Mouse (Mus musculus) forebrain, postnatal 0 days (tissue): ENCODE results near the gene Thsd4. TPM values are rescaled to one million over a fixed set of nuclear protein-coding genes. Genes with fewer than 3 reads are reported as not detected.

Source experiments
- ATAC-seq: fragments of 200-750 bp; cut with Nextera tagmentation; 2 replicates; pipeline ENCODE4 v1.8.0; 2017; ENCODE audit warnings: mild to moderate bottlenecking, moderate library complexity
- DNase-seq: peaks from one replicate; pipeline ENCODE4 v3.0.0-alpha.2; 2015
- H3K27ac ChIP-seq: fragments of 300-500 bp; sonication (generic); 2 replicates; pipeline ENCODE4 v1.5.1; 2014; ENCODE audit warnings: low read depth, mild to moderate bottlenecking, antibody characterized with exemption, low read length, moderate library complexity, mixed read lengths
- H3K27me3 ChIP-seq: fragments of 300-500 bp; sonication (generic); 2 replicates; pipeline ENCODE4 v1.6.1; 2014; ENCODE audit warnings: mild to moderate bottlenecking, low read length, mixed read lengths; ENCODE audit not compliant: insufficient read depth
- H3K36me3 ChIP-seq: fragments of 300-500 bp; sonication (generic); 2 replicates; pipeline ENCODE4 v1.6.1; 2014; ENCODE audit warnings: mild to moderate bottlenecking, moderate library complexity; ENCODE audit not compliant: insufficient read depth
- H3K4me1 ChIP-seq: fragments of 300-500 bp; sonication (generic); 2 replicates; pipeline ENCODE4 v1.6.1; 2014; ENCODE audit warnings: antibody characterized with exemption; ENCODE audit not compliant: insufficient read depth
- H3K4me2 ChIP-seq: fragments of 300-500 bp; sonication (generic); 2 replicates; pipeline ENCODE4 v1.6.1; 2014; ENCODE audit warnings: low read depth, mild to moderate bottlenecking, moderate library complexity
- H3K4me3 ChIP-seq: fragments of 300-500 bp; sonication (generic); 2 replicates; pipeline ENCODE4 v1.5.1; 2014; ENCODE audit warnings: low read depth, low read length, mixed read lengths
- H3K9ac ChIP-seq: fragments of 300-500 bp; sonication (generic); 2 replicates; pipeline ENCODE4 v1.6.1; 2014; ENCODE audit warnings: mild to moderate bottlenecking
- H3K9me3 ChIP-seq: fragments of 300-500 bp; sonication (generic); 2 replicates; pipeline ENCODE4 v1.6.1; 2016; ENCODE audit warnings: low read length
- CTCF ChIP-seq: sonication (generic); IDR thresholded peaks from 2 replicates; pipeline ENCODE4 v1.5.1; 2016; ENCODE audit warnings: antibody characterized with exemption, control low read depth, low read depth
- WGBS: fragments of 180-500 bp; shearing (Covaris S2); extraction: QIAGEN DNeasy Blood & Tissue Kit; methylation state at CpG from one replicate; pipeline ENCODE4 v1.1.7; 2014; 5-methylcytosine and 5-hydroxymethylcytosine counted together
- polyA plus RNA-seq: library from polyadenylated mRNA; unstranded; fragments of >200 nt; fragmentation: Nextera tagmentation; extraction: Ambion mirVana; gene quantifications from 2 replicates; pipeline ENCODE4 v1.2.1, GENCODE M21; 2015
- total RNA-seq: library from RNA; depleted of rRNA; stranded (reverse); fragments of >200 nt; gene quantifications from 2 replicates; pipeline ENCODE4 v1.2.3, GENCODE M21; 2014

Gene Thsd4
- total and polyA plus RNA-seq, 2 experiments from 2014 or later: 3.5 to 14.2 TPM

DNA sequence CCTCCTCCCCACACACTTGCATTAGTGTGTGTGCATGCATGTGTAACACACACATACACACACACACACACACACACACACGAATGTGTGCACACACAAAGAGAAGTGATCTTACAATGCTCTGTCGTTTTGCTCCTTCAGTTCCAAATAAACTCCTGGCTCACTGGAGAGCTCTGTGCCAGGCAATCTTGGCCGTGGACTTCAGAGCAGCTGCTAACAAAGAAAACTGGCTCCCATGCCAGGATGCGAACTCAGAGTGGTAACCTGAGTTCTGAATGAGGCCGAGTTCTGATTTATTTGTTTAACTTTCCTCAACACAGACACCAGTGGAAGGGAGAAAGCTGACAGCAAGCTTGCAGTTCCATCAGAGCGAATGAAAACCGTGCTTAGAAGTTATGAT is 294.1 kb downstream of the Thsd4 start:
- H3K4me1 ChIP-seq: peaks cover 9% of the 10 kb centered on the region
- no peak for TF ChIP-seq CTCF
- H3K9me3 ChIP-seq: no peaks in the 10 kb centered on the region
- DNase-seq (peak; percentile 69), ATAC-seq (no peak)
- H3K27ac ChIP-seq: 0 out of 2 replicates have a peak overlapping the region, but pooled peaks have one; percentile 35
- H3K4me3 ChIP-seq: no peak overlapping the region
- no peaks in the 10 kb centered on the region for H3K27me3 ChIP-seq
- 31% methylated on average over 7 of the region's 7 CpGs for WGBS
- no peak overlapping the region for H3K9ac ChIP-seq
- no peak overlapping the region for H3K4me2 ChIP-seq
- no peaks in the 10 kb centered on the region for H3K36me3 ChIP-seq

DNA sequence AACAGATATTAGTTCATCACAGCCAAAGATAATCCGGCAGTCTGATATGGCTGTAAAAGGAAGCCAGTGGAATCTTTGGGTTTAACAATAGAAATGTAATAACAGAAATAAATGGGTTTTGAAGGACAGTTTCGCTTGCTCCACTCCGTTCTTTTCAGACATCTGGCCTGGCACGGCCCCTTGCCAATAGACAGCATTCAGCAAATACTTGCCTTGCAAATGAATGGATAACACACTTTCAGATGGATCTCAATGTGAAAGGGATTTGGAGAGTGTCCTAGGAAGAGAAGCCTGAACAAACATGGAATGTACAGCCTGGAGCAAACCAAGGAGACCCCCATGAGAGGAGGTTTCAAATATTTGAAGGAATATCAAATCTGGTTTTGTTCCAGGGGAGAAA is 295.2 kb downstream of the Thsd4 start:
- H3K4me2 ChIP-seq: no peak overlapping the region
- H3K9me3 ChIP-seq: no peaks in the 10 kb centered on the region
- peaks cover 9% of the 10 kb centered on the region for H3K4me1 ChIP-seq
- peak overlapping the region; percentile 50 for H3K27ac ChIP-seq
- WGBS: 44% methylated on average over 4 of the region's 4 CpGs
- ATAC-seq (peak; percentile 45), DNase-seq (peak; percentile 55)
- TF ChIP-seq CTCF: no peak
- H3K4me3 ChIP-seq: no peak overlapping the region
- no peaks in the 10 kb centered on the region for H3K27me3 ChIP-seq
- no peaks in the 10 kb centered on the region for H3K36me3 ChIP-seq
- H3K9ac ChIP-seq: no peak overlapping the region

DNA sequence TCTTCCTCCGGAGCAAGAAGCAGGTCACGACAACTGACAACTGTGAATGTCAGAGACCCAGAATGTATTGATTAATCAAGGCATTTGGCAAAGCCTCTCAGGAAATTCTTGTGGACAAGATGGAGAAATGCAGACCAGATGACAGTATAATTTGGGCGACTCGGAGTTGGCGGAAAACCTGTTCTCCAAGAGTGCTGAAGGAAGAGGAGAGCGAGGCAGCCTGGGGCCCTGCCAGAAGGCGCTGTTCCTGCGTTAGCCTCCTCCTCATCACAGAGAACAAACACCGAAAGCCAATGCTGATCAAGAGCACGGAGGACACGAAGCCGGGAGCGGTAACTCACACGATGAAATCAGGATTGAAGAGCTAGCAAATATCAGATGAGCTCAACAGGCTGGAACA is 295.7 kb downstream of the Thsd4 start:
- Histone ChIP-seq H3K9ac (no peak overlapping the region), H3K4me3 (no peak overlapping the region), H3K27ac (peak overlapping the region; percentile 50), H3K4me2 (no peak overlapping the region), H3K27me3 (no peaks in the 10 kb centered on the region), H3K4me1 (peaks cover 9% of the 10 kb centered on the region), H3K9me3 (no peaks in the 10 kb centered on the region), H3K36me3 (no peaks in the 10 kb centered on the region)
- WGBS: 45% methylated on average over 14 of the region's 14 CpGs
- ATAC-seq (peak; percentile 71), DNase-seq (peak; percentile 66)
- no peak for TF ChIP-seq CTCF

DNA sequence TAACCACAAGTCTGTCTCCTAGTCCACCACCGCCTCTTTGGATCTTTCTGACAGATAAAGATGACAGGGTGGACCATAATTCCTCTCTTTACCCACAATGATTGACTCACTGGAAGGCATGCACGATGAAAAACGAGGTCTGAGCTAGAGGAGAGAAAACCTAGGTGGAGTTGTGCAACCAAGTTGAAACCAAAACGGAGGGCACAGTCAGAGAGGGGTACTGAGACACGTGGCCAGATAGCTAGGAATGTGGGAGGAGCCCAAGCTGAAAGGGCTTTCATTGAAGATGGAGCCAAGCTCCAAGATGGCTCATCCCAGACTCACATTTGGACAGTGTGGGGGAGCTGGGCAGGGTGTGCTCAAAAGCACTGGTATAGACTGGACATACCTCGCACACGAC is 296.4 kb downstream of the Thsd4 start:
- Histone ChIP-seq H3K9me3 (no peaks in the 10 kb centered on the region), H3K27ac (no peak overlapping the region), H3K36me3 (no peaks in the 10 kb centered on the region), H3K9ac (no peak overlapping the region), H3K27me3 (no peaks in the 10 kb centered on the region), H3K4me2 (no peak overlapping the region), H3K4me1 (peaks cover 9% of the 10 kb centered on the region), H3K4me3 (no peak overlapping the region)
- WGBS: 87% methylated on average over 7 of the region's 7 CpGs
- no peak for ATAC-seq
- no peak for TF ChIP-seq CTCF
- DNase-seq: no peak

DNA sequence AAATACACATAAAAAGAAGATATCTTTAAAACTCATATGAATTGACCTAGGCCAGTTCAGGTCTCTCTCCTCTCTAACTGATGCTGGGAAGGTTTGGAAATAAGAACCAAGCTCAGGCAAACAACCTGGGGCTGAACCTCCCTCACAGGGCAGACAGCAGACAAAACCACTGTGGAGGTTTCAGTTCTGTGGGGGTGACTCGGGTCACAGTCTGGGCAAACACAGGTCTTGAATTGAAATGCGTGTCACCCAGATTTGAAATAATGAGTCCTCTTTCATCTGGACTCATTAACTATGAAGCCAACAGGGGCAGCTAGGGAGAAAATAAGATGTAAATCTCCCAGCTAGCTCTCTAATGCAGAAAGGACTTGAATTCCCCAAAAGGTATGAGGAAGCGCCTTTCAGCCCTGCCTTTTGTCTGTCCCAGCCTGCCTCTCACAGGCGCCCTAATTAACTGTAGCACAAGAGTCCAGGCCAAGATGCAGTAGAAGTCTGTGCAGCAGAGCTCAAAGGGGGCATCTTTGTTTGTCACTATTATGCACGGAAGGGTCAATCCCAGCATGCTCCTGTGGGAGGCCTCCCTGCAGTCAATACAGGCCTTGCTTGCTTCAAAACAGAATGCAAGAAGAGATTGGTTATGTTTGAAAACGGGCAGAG is 297.7 kb downstream of the Thsd4 start:
- 15% methylated on average over 6 of the region's 6 CpGs for WGBS
- Histone ChIP-seq H3K4me2 (no peak overlapping the region), H3K36me3 (no peaks in the 10 kb centered on the region), H3K27ac (no peak overlapping the region), H3K9me3 (no peaks in the 10 kb centered on the region), H3K4me1 (peaks cover 9% of the 10 kb centered on the region), H3K27me3 (no peaks in the 10 kb centered on the region), H3K9ac (no peak overlapping the region), H3K4me3 (no peak overlapping the region)
- ATAC-seq (peak; percentile 30; the same call in 1 of the 2 replicates), DNase-seq (peak; percentile 25)
- no peak for TF ChIP-seq CTCF

DNA sequence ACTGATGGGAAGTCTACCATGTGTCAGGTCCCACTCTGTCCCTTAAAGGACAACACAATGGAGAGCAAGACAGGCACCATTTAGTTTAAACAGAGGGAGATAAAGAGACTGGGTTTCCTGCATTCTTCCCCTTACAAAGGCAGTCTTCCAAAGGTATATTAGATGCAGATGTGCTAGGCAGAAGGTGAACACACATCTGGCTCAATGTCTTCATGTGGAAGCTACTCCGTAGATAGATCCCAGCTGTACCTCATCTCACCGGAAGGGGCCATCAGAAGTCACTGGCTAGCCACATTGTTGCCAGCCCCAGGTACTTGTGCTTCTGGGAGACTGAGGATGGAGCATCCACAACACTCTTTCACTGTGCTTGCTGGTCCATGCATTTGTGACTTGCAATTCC is 301.4 kb downstream of the Thsd4 start:
- no peaks in the 10 kb centered on the region for H3K9me3 ChIP-seq
- DNase-seq (no peak), ATAC-seq (no peak)
- 93% methylated on average over 2 of the region's 2 CpGs for WGBS
- H3K4me1 ChIP-seq: no peaks in the 10 kb centered on the region; the same call in 1 of the 2 replicates
- H3K27me3 ChIP-seq: no peaks in the 10 kb centered on the region
- H3K27ac ChIP-seq: no peak overlapping the region
- H3K4me3 ChIP-seq: no peak overlapping the region
- H3K4me2 ChIP-seq: no peak overlapping the region
- TF ChIP-seq CTCF: no peak
- no peaks in the 10 kb centered on the region for H3K36me3 ChIP-seq
- H3K9ac ChIP-seq: no peak overlapping the region

DNA sequence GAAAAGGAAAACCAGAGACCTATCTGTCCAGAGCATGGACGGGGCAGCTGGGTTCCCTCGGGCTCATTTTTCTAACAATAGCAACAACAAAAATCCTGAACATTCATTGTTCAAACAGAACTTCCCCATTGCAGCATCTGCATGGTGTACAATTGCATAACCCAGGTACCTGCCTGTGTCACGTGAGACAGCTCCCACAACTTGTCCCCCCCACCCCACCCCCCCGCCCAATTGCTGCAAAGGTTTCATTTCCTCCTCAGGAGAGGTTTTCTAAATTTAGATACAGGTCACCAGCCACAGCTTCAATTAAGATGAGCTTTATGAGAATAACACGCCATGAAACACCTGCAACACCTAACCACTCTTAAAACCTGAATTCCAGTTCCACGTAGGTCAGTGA is 303.4 kb downstream of the Thsd4 start:
- H3K27me3 ChIP-seq: no peaks in the 10 kb centered on the region
- H3K4me1 ChIP-seq: no peaks in the 10 kb centered on the region
- H3K27ac ChIP-seq: no peak overlapping the region
- DNase-seq (no peak), ATAC-seq (no peak)
- 78% methylated on average over 6 of the region's 6 CpGs for WGBS
- H3K4me2 ChIP-seq: no peak overlapping the region
- H3K36me3 ChIP-seq: no peaks in the 10 kb centered on the region
- H3K9me3 ChIP-seq: no peaks in the 10 kb centered on the region
- H3K4me3 ChIP-seq: no peak overlapping the region
- H3K9ac ChIP-seq: no peak overlapping the region
- TF ChIP-seq CTCF: no peak

DNA sequence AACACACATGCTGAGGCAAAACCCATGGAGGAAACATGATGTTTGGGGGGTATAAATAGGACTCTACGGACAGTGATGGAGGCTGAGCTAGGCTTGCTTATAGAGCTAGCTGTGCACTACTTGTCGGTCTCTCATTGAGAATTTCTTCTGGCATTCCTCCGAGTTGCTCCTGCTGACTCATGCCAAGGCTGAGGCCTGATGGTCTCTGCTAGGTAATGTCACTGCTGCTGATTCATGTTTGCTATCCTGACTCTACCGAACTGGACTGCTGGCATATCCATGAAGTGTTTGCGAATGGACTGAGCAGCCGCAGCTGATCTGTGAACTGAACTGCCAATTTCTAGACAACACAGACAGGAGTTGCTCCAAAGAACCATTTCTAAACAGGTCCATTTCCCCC is 305.8 kb downstream of the Thsd4 start:
- DNase-seq: no peak
- no peak overlapping the region for H3K9ac ChIP-seq
- H3K27ac ChIP-seq: no peak overlapping the region
- ATAC-seq: no peak
- no peaks in the 10 kb centered on the region for H3K27me3 ChIP-seq
- no peaks in the 10 kb centered on the region for H3K36me3 ChIP-seq
- H3K4me2 ChIP-seq: no peak overlapping the region
- H3K4me1 ChIP-seq: no peaks in the 10 kb centered on the region
- TF ChIP-seq CTCF: no peak
- WGBS: 90% methylated on average over 6 of the region's 6 CpGs
- H3K9me3 ChIP-seq: no peaks in the 10 kb centered on the region
- no peak overlapping the region for H3K4me3 ChIP-seq
